Comparison of ENCODE assay signal across 8 mouse cellular contexts in genomic region chr7:128392071-128392971, GRCm38 (mm10). TPM values are rescaled to one million over a fixed set of nuclear protein-coding genes. Genes with fewer than 3 reads are reported as not detected.
DNase-seq lines count a peak whose midpoint lies in the region; ATAC-seq and TF ChIP-seq lines count a peak whose summit lies in the region.

No protein-coding gene starts in this region.

- no peaks in the 10 kb centered on the region for H3K27me3 ChIP-seq in G1E (ENCODE audit: insufficient read depth, low read length)
- H3K27me3 ChIP-seq in heart, embryonic 16.5 days (ENCODE audit: control insufficient read depth, insufficient read depth, low read length), result no peaks in the 10 kb centered on the region
- no peaks in the 10 kb centered on the region for H3K27me3 ChIP-seq in lung, postnatal 0 days (replicated peaks; ENCODE audit: insufficient read depth, low read length)
- H3K27me3 ChIP-seq in stomach, embryonic 16.5 days (ENCODE audit: control insufficient read depth, insufficient read depth, low read length), result no peaks in the 10 kb centered on the region

- no peak overlapping the region for H3K9ac ChIP-seq in heart, embryonic 16.5 days (ENCODE audit: low read length)
- H3K9ac ChIP-seq in lung, postnatal 0 days (replicated peaks; ENCODE audit: low read depth), result no peak overlapping the region
- 0 out of 2 replicates have a peak overlapping the region, but pooled peaks have one; percentile 11 for H3K9ac ChIP-seq in stomach, embryonic 16.5 days (ENCODE audit: low read length)

- peak; percentile 32 for DNase-seq in gastrocnemius, postnatal 25 days
- DNase-seq in gastrocnemius, postnatal 10 days, result no peak
- no peak for DNase-seq in G1E (ENCODE audit: low spot score)
- DNase-seq in lung, postnatal 0 days (ENCODE audit: low spot score), result peak; percentile 33
- no peak for DNase-seq in gastrocnemius, adult 8-10 months (ENCODE audit: low spot score in 2 of 2)
- no peak for DNase-seq in cerebellum, postnatal 10 days

- H3K9me3 ChIP-seq in G1E (replicated peaks), result no peaks in the 10 kb centered on the region
- no peaks in the 10 kb centered on the region for H3K9me3 ChIP-seq in heart, embryonic 16.5 days (replicated peaks; ENCODE audit: control insufficient read depth, low read length)
- H3K9me3 ChIP-seq in lung, postnatal 0 days (ENCODE audit: low read length), result no peaks in the 10 kb centered on the region
- H3K9me3 ChIP-seq in stomach, embryonic 16.5 days (replicated peaks; ENCODE audit: control insufficient read depth, low read length), result no peaks in the 10 kb centered on the region

- H3K4me2 ChIP-seq in heart, embryonic 16.5 days (ENCODE audit: low read depth, low read length), result 0 out of 2 replicates have a peak overlapping the region, but pooled peaks have one; percentile 0
- no peak overlapping the region for H3K4me2 ChIP-seq in lung, postnatal 0 days (replicated peaks; ENCODE audit: low read depth, low read length)
- no peak overlapping the region for H3K4me2 ChIP-seq in stomach, embryonic 16.5 days (ENCODE audit: low read depth, low read length)

- H3K4me3 ChIP-seq in G1E (ENCODE audit: low read depth, low read length), result peak overlapping the region; percentile 59; the same call in 1 of the 2 replicates
- H3K4me3 ChIP-seq in heart, embryonic 16.5 days (ENCODE audit: low read length), result no peak overlapping the region
- no peak overlapping the region for H3K4me3 ChIP-seq in lung, postnatal 0 days (ENCODE audit: low read depth, low read length)
- no peak overlapping the region for H3K4me3 ChIP-seq in stomach, embryonic 16.5 days (replicated peaks; ENCODE audit: low read length)

- 48% methylated on average over 18 of the region's 18 CpGs for WGBS in heart, embryonic 16.5 days
- WGBS in lung, postnatal 0 days, result 67% methylated on average over 18 of the region's 18 CpGs
- 64% methylated on average over 18 of the region's 18 CpGs for WGBS in stomach, embryonic 16.5 days

- no peak for TF ChIP-seq EP300 in lung, postnatal 0 days (IDR thresholded peaks at IDR 0.05)

- H3K36me3 ChIP-seq in G1E (replicated peaks), result peaks cover 80% of the 10 kb centered on the region
- no peaks in the 10 kb centered on the region for H3K36me3 ChIP-seq in heart, embryonic 16.5 days (ENCODE audit: control insufficient read depth, insufficient read depth)
- H3K36me3 ChIP-seq in lung, postnatal 0 days (ENCODE audit: insufficient read depth, low read length), result no peaks in the 10 kb centered on the region
- no peaks in the 10 kb centered on the region for H3K36me3 ChIP-seq in stomach, embryonic 16.5 days (ENCODE audit: control insufficient read depth, insufficient read depth, low read length)

- ATAC-seq in G1E (ENCODE audit: extremely low read depth, insufficient number of reproducible peaks, low FRiP score, poor library complexity, severe bottlenecking), result peak; percentile 18; the same call in 1 of the 2 replicates
- ATAC-seq in heart, embryonic 16.5 days (replicated peaks; ENCODE audit: extremely low read depth, insufficient read depth, low FRiP score), result peak; percentile 49
- ATAC-seq in lung, postnatal 0 days, result peak; percentile 44
- no peak for ATAC-seq in stomach, embryonic 16.5 days (ENCODE audit: insufficient read depth, low FRiP score)

- TF ChIP-seq CTCF in G1E (IDR thresholded peaks at IDR 0.05; ENCODE audit: low read depth, low read length), result no peak
- no peak for TF ChIP-seq CTCF in lung, postnatal 0 days (IDR thresholded peaks at IDR 0.05)

- H3K27ac ChIP-seq in heart, embryonic 16.5 days (ENCODE audit: low read length), result peak overlapping the region; percentile 25
- no peak overlapping the region for H3K27ac ChIP-seq in lung, postnatal 0 days (ENCODE audit: low read length)
- peak overlapping the region; percentile 47; the same call in 1 of the 2 replicates for H3K27ac ChIP-seq in stomach, embryonic 16.5 days (ENCODE audit: low read length)

- H3K4me1 ChIP-seq in G1E (ENCODE audit: insufficient read depth, low read depth, low read length), result peaks cover 79% of the 10 kb centered on the region
- peaks cover 42% of the 10 kb centered on the region for H3K4me1 ChIP-seq in heart, embryonic 16.5 days (ENCODE audit: control insufficient read depth, insufficient read depth, low read length)
- H3K4me1 ChIP-seq in lung, postnatal 0 days (ENCODE audit: insufficient read depth, low read depth, low read length), result no peaks in the 10 kb centered on the region
- H3K4me1 ChIP-seq in stomach, embryonic 16.5 days (ENCODE audit: control insufficient read depth, insufficient read depth, low read length), result peaks cover 24% of the 10 kb centered on the region; the same call in 1 of the 2 replicates

RNA-seq across cellular contexts. Expression of gene Rgs10, which starts 26.2 kb away (rescaled TPM):
- total RNA-seq in gastrocnemius, postnatal 25 days (2021), result 1 to 10 TPM; 3.6 to 4.1 TPM
- 10 to 100 TPM in 1 of 2 experiments, 1 to 10 TPM in 1; 9.8 to 10.3 TPM for total RNA-seq in gastrocnemius, postnatal 10 days (2021)
- total RNA-seq in G1E (2014; fragmentation: Nextera tagmentation), result 156 and 172 TPM in 2 replicates
- 121 and 126 TPM in 2 replicates for total RNA-seq in G1E (2017)
- 133 and 183 TPM in 2 replicates for polyA plus RNA-seq in G1E (2012)
- 10.1 and 11.6 TPM in 2 replicates for polyA plus RNA-seq in heart, embryonic 16.5 days (2015; fragmentation: Nextera tagmentation; extraction: Ambion mirVana)
- polyA plus RNA-seq in lung, postnatal 0 days (2015; fragmentation: Nextera tagmentation; extraction: Ambion mirVana), result 38.7 and 43.1 TPM in 2 replicates
- polyA plus RNA-seq in stomach, embryonic 16.5 days (2015; fragmentation: Nextera tagmentation; extraction: Ambion mirVana), result 23.7 and 24.0 TPM in 2 replicates
- total RNA-seq in gastrocnemius, adult 8-10 months (2022), result 1 to 10 TPM in 2 of 4 experiments, under 1 TPM in 2; 0.77 to 4.1 (median 1.3) TPM

Comparison
In these comparisons a context has a peak if more than half of its experiments do, and no peak if none do; other contexts are left out.
1. DNase-seq: peak in gastrocnemius, postnatal 25 days (single experiment) and lung, postnatal 0 days (single experiment); none in gastrocnemius, postnatal 10 days (single experiment), G1E (single experiment), gastrocnemius, adult 8-10 months (0 of 2) and cerebellum, postnatal 10 days (0 of 2).
2. RNA of gene Rgs10, which starts 26.2 kb away (total RNA-seq): 121 to 172 TPM in G1E; 9.8 to 10.3 TPM in gastrocnemius, postnatal 10 days, 3.6 to 4.1 TPM in gastrocnemius, postnatal 25 days and 0.77 to 4.1 TPM in gastrocnemius, adult 8-10 months; every median in the first group is over 10 times any median in the second.